Mouse (Mus musculus) heart, postnatal 0 days (tissue): Measurements from ENCODE around the gene Tpp1. TPM values are rescaled to one million over a fixed set of nuclear protein-coding genes. Genes with fewer than 3 reads are reported as not detected.
A peak's percentile ranks its signal among the peaks of the same experiment; 100 is the strongest.

Source experiments
- ATAC-seq: fragments of 200-750 bp; cut with Nextera tagmentation; 2 replicates; pipeline ENCODE4 v1.8.0; 2017; ENCODE audit warnings: low read depth, moderate number of reproducible peaks, moderate library complexity; ENCODE audit not compliant: insufficient read depth
- DNase-seq: peaks from one replicate; pipeline ENCODE4 v3.0.0-alpha.2; 2016; ENCODE audit warnings: low spot score
- H3K27ac ChIP-seq: fragments of 300-500 bp; sonication (generic); 2 replicates; pipeline ENCODE4 v1.5.1; 2014; ENCODE audit warnings: low read depth, mild to moderate bottlenecking
- H3K27me3 ChIP-seq: fragments of 300-500 bp; sonication (generic); 2 replicates; pipeline ENCODE4 v1.6.1; 2014; ENCODE audit warnings: low read length, mixed read lengths; ENCODE audit not compliant: control insufficient read depth, insufficient read depth
- H3K36me3 ChIP-seq: fragments of 300-500 bp; sonication (generic); replicated peaks from 2 replicates; pipeline ENCODE4 v1.6.1; 2014; ENCODE audit warnings: low read length, mixed read lengths; ENCODE audit not compliant: control insufficient read depth, insufficient read depth
- H3K4me1 ChIP-seq: fragments of 300-500 bp; sonication (generic); 2 replicates; pipeline ENCODE4 v1.6.1; 2014; ENCODE audit warnings: antibody characterized with exemption; ENCODE audit not compliant: control insufficient read depth, insufficient read depth
- H3K4me2 ChIP-seq: fragments of 300-500 bp; sonication (generic); 2 replicates; pipeline ENCODE4 v1.6.1; 2014; ENCODE audit warnings: low read depth, mild to moderate bottlenecking, low read length, moderate library complexity
- H3K4me3 ChIP-seq: fragments of 300-500 bp; sonication (generic); 2 replicates; pipeline ENCODE4 v1.5.1; 2014; ENCODE audit warnings: low read depth, low read length
- H3K9ac ChIP-seq: fragments of 300-500 bp; sonication (generic); replicated peaks from 2 replicates; pipeline ENCODE4 v1.6.1; 2014; ENCODE audit warnings: low read depth, low read length, mixed read lengths
- H3K9me3 ChIP-seq: fragments of 300-500 bp; sonication (generic); replicated peaks from 2 replicates; pipeline ENCODE4 v1.6.1; 2016; ENCODE audit warnings: low read length; ENCODE audit not compliant: control insufficient read depth
- CTCF ChIP-seq: IDR thresholded peaks from 2 replicates; pipeline ENCODE4 v1.5.1; 2016; ENCODE audit warnings: antibody characterized with exemption, control low read depth, low read depth
- EP300 ChIP-seq: IDR thresholded peaks from 2 replicates; pipeline ENCODE4 v1.6.1; 2016; ENCODE audit warnings: antibody characterized with exemption, low read depth
- WGBS: fragments of 180-500 bp; shearing (Covaris S2); extraction: QIAGEN DNeasy Blood & Tissue Kit; methylation state at CpG from one replicate; pipeline ENCODE4 v1.1.7; 2014; 5-methylcytosine and 5-hydroxymethylcytosine counted together
- polyA plus RNA-seq: library from polyadenylated mRNA; unstranded; fragments of >200 nt; fragmentation: Nextera tagmentation; extraction: Ambion mirVana; gene quantifications from 2 replicates; pipeline ENCODE4 v1.2.1, GENCODE M21; 2015
- total RNA-seq: library from RNA; depleted of rRNA; stranded (reverse); fragments of >200 nt; gene quantifications from 2 replicates; pipeline ENCODE4 v1.2.3, GENCODE M21; 2014; ENCODE audit warnings: low replicate concordance

The Tpp1 gene
- total and polyA plus RNA-seq, 2 experiments from 2014 or later, result 61.2 to 99.9 TPM

- TF ChIP-seq EP300, result no peak
- no peak for TF ChIP-seq CTCF
- H3K9me3 ChIP-seq, result no peaks in the 10 kb centered on the region
- DNase-seq (no peak), ATAC-seq (peak; percentile 60)
- H3K27me3 ChIP-seq, result peaks cover 21% of the 10 kb centered on the region
- peak within 1 kb of the TSS; percentile 90 for H3K27ac ChIP-seq
- peak within 1 kb of the TSS; percentile 76 for H3K9ac ChIP-seq
- H3K4me3 ChIP-seq, result peak within 1 kb of the TSS; percentile 78
- H3K36me3 ChIP-seq, result no peaks in the 10 kb centered on the region
- H3K4me1 ChIP-seq, result no peaks in the 10 kb centered on the region
- under 1% methylated on average over 53 of the region's 97 CpGs for WGBS
- H3K4me2 ChIP-seq, result peak within 1 kb of the TSS; percentile 67
Measured at GRCm38 (mm10) chr7:105787285-105788140, 35.5 kb upstream of the Tpp1 start, which contains the start of gene Dchs1. Gene Dchs1, minus strand, starts transcription at chr7:105787654.

GRCm38 (mm10) chr7:105786506-105787284 is 34.7 kb upstream of the Tpp1 start:
- Histone ChIP-seq H3K36me3 (no peaks in the 10 kb centered on the region), H3K4me3 (peak overlapping the region; percentile 78), H3K4me1 (no peaks in the 10 kb centered on the region), H3K27ac (peak overlapping the region; percentile 90), H3K9me3 (no peaks in the 10 kb centered on the region), H3K4me2 (peak overlapping the region; percentile 67), H3K9ac (peak overlapping the region; percentile 76), H3K27me3 (peaks cover 21% of the 10 kb centered on the region)
- WGBS, result 11% methylated on average over 20 of the region's 20 CpGs
- DNase-seq (no peak), ATAC-seq (peak; percentile 33; the same call in 1 of the 2 replicates)
- no peak for TF ChIP-seq EP300
- no peak for TF ChIP-seq CTCF

- H3K9ac ChIP-seq, result no peak overlapping the region
Measured at GRCm38 (mm10) chr7:105784556-105784955, 32.5 kb upstream of the Tpp1 start.

GRCm38 (mm10) chr7:105783861-105784260 is 31.8 kb upstream of the Tpp1 start:
- H3K4me1 ChIP-seq, result no peaks in the 10 kb centered on the region
- no peak overlapping the region for H3K9ac ChIP-seq
- ATAC-seq, result no peak
- H3K27ac ChIP-seq, result 0 out of 2 replicates have a peak overlapping the region, but pooled peaks have one; percentile 11
- no peak overlapping the region for H3K4me3 ChIP-seq
- no peaks in the 10 kb centered on the region for H3K9me3 ChIP-seq
- TF ChIP-seq CTCF, result no peak
- no peak for TF ChIP-seq EP300
- no peak overlapping the region for H3K4me2 ChIP-seq
- H3K27me3 ChIP-seq, result peaks cover 21% of the 10 kb centered on the region
- H3K36me3 ChIP-seq, result no peaks in the 10 kb centered on the region
- 40% methylated on average over 4 of the region's 4 CpGs for WGBS
- no peak for DNase-seq

More at GRCm38 (mm10) chr7:105784556-105784955, 32.5 kb upstream of the Tpp1 start:
- H3K4me3 ChIP-seq, result no peak overlapping the region
- DNase-seq (no peak), ATAC-seq (no peak)
- no peaks in the 10 kb centered on the region for H3K36me3 ChIP-seq
- H3K27ac ChIP-seq, result 0 out of 2 replicates have a peak overlapping the region, but pooled peaks have one; percentile 11
- no peaks in the 10 kb centered on the region for H3K4me1 ChIP-seq
- TF ChIP-seq CTCF, result no peak
- no peak for TF ChIP-seq EP300
- no peaks in the 10 kb centered on the region for H3K9me3 ChIP-seq
- peaks cover 21% of the 10 kb centered on the region for H3K27me3 ChIP-seq
- 24% methylated on average over 4 of the region's 4 CpGs for WGBS
- H3K4me2 ChIP-seq, result peak overlapping the region; percentile 7; the same call in 1 of the 2 replicates

GRCm38 (mm10) chr7:105778553-105779265 is 26.7 kb upstream of the Tpp1 start:
- Histone ChIP-seq H3K4me1 (no peaks in the 10 kb centered on the region), H3K27ac (peak overlapping the region; percentile 76), H3K4me3 (no peak overlapping the region), H3K4me2 (peak overlapping the region; percentile 8; the same call in 1 of the 2 replicates), H3K9me3 (no peaks in the 10 kb centered on the region), H3K36me3 (no peaks in the 10 kb centered on the region), H3K9ac (no peak overlapping the region), H3K27me3 (no peaks in the 10 kb centered on the region)
- no peak for TF ChIP-seq EP300
- TF ChIP-seq CTCF, result no peak
- DNase-seq (no peak), ATAC-seq (peak; percentile 59)
- WGBS, result 20% methylated on average over 4 of the region's 4 CpGs
